Mouse (Mus musculus) kidney, postnatal 4 days (tissue): ENCODE data around the gene Ocel1.
A peak's percentile ranks its signal among the peaks of the same experiment; 100 is the strongest.

Experiments
- DNase-seq, 2 experiments: peaks; one replicate each; pipeline ENCODE4 v3.0.0; 2021; ENCODE audit warnings: mixed read lengths in 2 of 2

Gene Ocel1

GRCm38 (mm10) chr8:71380178-71381171, 9.4 kb downstream of the Ocel1 start:
- peak; percentile 59 to 70 for DNase-seq

- DNase-seq, result peak; percentile 84 to 91
These were observed 10.4 kb downstream of the Ocel1 start, which contains the start of gene Nr2f6 for GRCm38 (mm10) chr8:71381421-71381970. Gene Nr2f6, minus strand, starts transcription at chr8:71381960.

- DNase-seq, result peak; percentile 92 to 95
These were observed 11.2 kb downstream of the Ocel1 start for GRCm38 (mm10) chr8:71381971-71382961.

GRCm38 (mm10) chr8:71383396-71383795, 12.3 kb downstream of the Ocel1 start:
- DNase-seq, result peak in 1 of 2 experiments; percentile 38

GRCm38 (mm10) chr8:71383860-71384259, 12.8 kb downstream of the Ocel1 start:
- DNase-seq, result peak in 1 of 2 experiments; percentile 47

- peak in 1 of 2 experiments; percentile 31 for DNase-seq
These were observed 14.2 kb downstream of the Ocel1 start for GRCm38 (mm10) chr8:71385212-71385835.

- peak in 1 of 2 experiments; percentile 10 for DNase-seq
These were observed 17.2 kb downstream of the Ocel1 start for GRCm38 (mm10) chr8:71388267-71388666.

GRCm38 (mm10) chr8:71391696-71392095, 20.6 kb downstream of the Ocel1 start:
- DNase-seq, result no peak

- no peak for DNase-seq
These were observed 21.3 kb downstream of the Ocel1 start for GRCm38 (mm10) chr8:71392391-71392790.

- DNase-seq, result peak; percentile 77 to 84
These were observed 21.8 kb downstream of the Ocel1 start for GRCm38 (mm10) chr8:71392871-71393270.

GRCm38 (mm10) chr8:71394481-71394880, 23.4 kb downstream of the Ocel1 start:
- DNase-seq, result peak in 1 of 2 experiments; percentile 10

GRCm38 (mm10) chr8:71395071-71395470, 24.0 kb downstream of the Ocel1 start:
- peak; percentile 3 for DNase-seq

- DNase-seq, result peak; percentile 36 to 51
These were observed 24.5 kb downstream of the Ocel1 start, which contains the start of gene Ushbp1 for GRCm38 (mm10) chr8:71395629-71396028. Gene Ushbp1, minus strand, starts transcription at chr8:71395802.

GRCm38 (mm10) chr8:71396639-71397305, 25.7 kb downstream of the Ocel1 start, which contains the start of gene Babam1:
Gene Babam1, plus strand, starts transcription at chr8:71396861.
- DNase-seq, result peak; percentile 92 to 96

GRCm38 (mm10) chr8:71397701-71398100, 26.6 kb downstream of the Ocel1 start:
- peak in 1 of 2 experiments; percentile 4 for DNase-seq

GRCm38 (mm10) chr8:71400826-71401225, 29.7 kb downstream of the Ocel1 start:
- DNase-seq, result peak in 1 of 2 experiments; percentile 1

GRCm38 (mm10) chr8:71401454-71401853, 30.4 kb downstream of the Ocel1 start:
- DNase-seq, result peak in 1 of 2 experiments; percentile 1

GRCm38 (mm10) chr8:71402446-71402964, 31.4 kb downstream of the Ocel1 start:
- peak in 1 of 2 experiments; percentile 1 for DNase-seq

GRCm38 (mm10) chr8:71403107-71403885, 32.2 kb downstream of the Ocel1 start:
- peak; percentile 1 to 3 for DNase-seq

GRCm38 (mm10) chr8:71404011-71404410, 32.9 kb downstream of the Ocel1 start:
- DNase-seq, result peak; percentile 2 to 8
